ENCODE assay signal across 8 mouse cellular contexts in genomic region chr7:122289243-122290111, GRCm38 (mm10). TPM values are rescaled to one million over a fixed set of nuclear protein-coding genes. Genes with fewer than 3 reads are reported as not detected.
DNase-seq lines count a peak whose midpoint lies in the region; ATAC-seq lines count a peak whose summit lies in the region.

No protein-coding gene starts in this region.

- H3K36me3 ChIP-seq in heart, embryonic 11.5 days (ENCODE audit: control insufficient read depth, insufficient read depth, low read length), result no peaks in the 10 kb centered on the region
- no peaks in the 10 kb centered on the region for H3K36me3 ChIP-seq in midbrain, embryonic 12.5 days

- 0 out of 2 replicates have a peak, but pooled peaks have one; percentile 29 for ATAC-seq in heart, embryonic 11.5 days (replicated peaks; ENCODE audit: insufficient number of reproducible peaks, low FRiP score, low TSS enrichment)
- ATAC-seq in midbrain, embryonic 12.5 days (ENCODE audit: low FRiP score, low read depth), result peak; percentile 72

- peak; percentile 38 for DNase-seq in retina, embryonic 14.5 days (ENCODE audit: low spot score)
- DNase-seq in retina, postnatal 1 day, result no peak
- DNase-seq in cerebellum, postnatal 25 days, result peak; percentile 77 to 85
- peak; percentile 6 for DNase-seq in kidney, postnatal 14 days
- DNase-seq in spleen, postnatal 14 days (ENCODE audit: low spot score in 2 of 2), result peak; percentile 18 to 21
- no peak for DNase-seq in layer of hippocampus, adult 18-20 months (ENCODE audit: low spot score in 2 of 2)

- peaks cover 34% of the 10 kb centered on the region for H3K27me3 ChIP-seq in heart, embryonic 11.5 days (ENCODE audit: control insufficient read depth, insufficient read depth, low read length)
- peaks cover 50% of the 10 kb centered on the region for H3K27me3 ChIP-seq in midbrain, embryonic 12.5 days

- peak overlapping the region; percentile 94 for H3K4me2 ChIP-seq in heart, embryonic 11.5 days
- peak overlapping the region; percentile 94 for H3K4me2 ChIP-seq in midbrain, embryonic 12.5 days (replicated peaks)

- no peaks in the 10 kb centered on the region for H3K9me3 ChIP-seq in heart, embryonic 11.5 days (replicated peaks; ENCODE audit: control insufficient read depth, low read length)
- H3K9me3 ChIP-seq in midbrain, embryonic 12.5 days, result no peaks in the 10 kb centered on the region

- peak overlapping the region; percentile 70 for H3K4me3 ChIP-seq in heart, embryonic 11.5 days (ENCODE audit: low read depth, low read length)
- peak overlapping the region; percentile 70 for H3K4me3 ChIP-seq in midbrain, embryonic 12.5 days

- peaks cover 8% of the 10 kb centered on the region; the same call in 1 of the 2 replicates for H3K4me1 ChIP-seq in heart, embryonic 11.5 days (ENCODE audit: control insufficient read depth, insufficient read depth, low read length)
- H3K4me1 ChIP-seq in midbrain, embryonic 12.5 days, result peaks cover 16% of the 10 kb centered on the region

- under 1% methylated on average over 55 of the region's 66 CpGs for WGBS in heart, embryonic 11.5 days (ENCODE audit: insufficient replicate concordance)
- WGBS in midbrain, embryonic 12.5 days, result under 1% methylated on average over 58 of the region's 66 CpGs

- H3K27ac ChIP-seq in heart, embryonic 11.5 days (ENCODE audit: low read depth, low read length), result no peak overlapping the region
- H3K27ac ChIP-seq in midbrain, embryonic 12.5 days (replicated peaks), result 0 out of 2 replicates have a peak overlapping the region, but pooled peaks have one; percentile 20

- H3K9ac ChIP-seq in heart, embryonic 11.5 days (ENCODE audit: low read depth, low read length), result peak overlapping the region; percentile 61; the same call in 1 of the 2 replicates
- H3K9ac ChIP-seq in midbrain, embryonic 12.5 days (replicated peaks), result peak overlapping the region; percentile 58

RNA-seq across cellular contexts. Expression of gene Prkcb, which starts 0.9 kb away (rescaled TPM):
- 11.7 and 13.3 TPM in 2 replicates for polyA plus RNA-seq in heart, embryonic 11.5 days (2014; fragmentation: Nextera tagmentation; extraction: Ambion mirVana)
- polyA plus RNA-seq in midbrain, embryonic 12.5 days (2016; fragmentation: Nextera tagmentation; extraction: Ambion mirVana), result 24.2 and 25.3 TPM in 2 replicates
- total RNA-seq in layer of hippocampus, adult 18-20 months (2021), result 100 to 1,000 TPM; 741 to 778 TPM

Comparison
In these comparisons a context has a peak if more than half of its experiments do, and no peak if none do; other contexts are left out.
1. DNase-seq: peak in retina, embryonic 14.5 days (single experiment), cerebellum, postnatal 25 days (2 of 2), kidney, postnatal 14 days (single experiment) and spleen, postnatal 14 days (2 of 2); none in retina, postnatal 1 day (single experiment) and layer of hippocampus, adult 18-20 months (0 of 2).